In genomic region chr16:48127338-48127737, GRCm38 (mm10) we compare ENCODE assay signal across 15 mouse cellular contexts.
"Had no signal": no experiment of that assay in that cellular context is flagged by ENCODE, and none has a peak within 500 bp of the region (broad histone marks: within the 10 kb centered on the region; RNA-seq: fewer than 3 reads in every experiment).

No protein-coding gene starts in this region.

- H3K27ac ChIP-seq: midbrain, embryonic 10.5 days; midbrain, embryonic 12.5 days; neural tube, embryonic 13.5 days; neural tube, embryonic 15.5 days; stomach, embryonic 15.5 days; stomach, postnatal 0 days had no signal

- H3K9ac ChIP-seq: lung, embryonic 14.5 days; midbrain, embryonic 12.5 days; neural tube, embryonic 13.5 days; neural tube, embryonic 15.5 days; stomach, embryonic 15.5 days had no signal

- H3K36me3 ChIP-seq: midbrain, embryonic 10.5 days; midbrain, embryonic 12.5 days; neural tube, embryonic 13.5 days; neural tube, embryonic 15.5 days; stomach, embryonic 15.5 days had no signal

- DNase-seq: lung, adult 18-20 months; lung, embryonic 14.5 days; midbrain, embryonic 14.5 days; right cerebral cortex, postnatal 25 days; right cerebral cortex, postnatal 4 days; spleen, adult 18-20 months; thymus, adult 2 months; thymus, postnatal 25 days had no signal

- H3K4me3 ChIP-seq: midbrain, embryonic 10.5 days; midbrain, embryonic 12.5 days; myocyte; neural tube, embryonic 13.5 days; neural tube, embryonic 15.5 days; stomach, embryonic 15.5 days had no signal

- H3K4me1 ChIP-seq: midbrain, embryonic 10.5 days; midbrain, embryonic 12.5 days; neural tube, embryonic 13.5 days; neural tube, embryonic 15.5 days; stomach, embryonic 15.5 days had no signal

- H3K4me2 ChIP-seq: lung, embryonic 14.5 days; midbrain, embryonic 12.5 days; neural tube, embryonic 13.5 days; neural tube, embryonic 15.5 days; stomach, embryonic 15.5 days had no signal

- H3K27me3 ChIP-seq: midbrain, embryonic 12.5 days; neural tube, embryonic 13.5 days; neural tube, embryonic 15.5 days; stomach, embryonic 15.5 days had no signal

- H3K9me3 ChIP-seq: midbrain, embryonic 10.5 days; midbrain, embryonic 12.5 days; neural tube, embryonic 13.5 days; neural tube, embryonic 15.5 days; stomach, embryonic 15.5 days had no signal
